Mouse (Mus musculus) natural killer cell, adult 2 months (primary cell): Measurements from ENCODE around the gene Tspan11.
A peak's percentile ranks its signal among the peaks of the same experiment; 100 is the strongest.

Experiments
- DNase-seq, 2 experiments: peaks; one replicate each; pipeline ENCODE4 v3.0.0; 2022; ENCODE audit warnings: low spot score in 2 of 2

Tspan11 gene

GRCm38 (mm10) chr6:127877026-127877425 is 10.4 kb upstream of the Tspan11 start:
- no peak for DNase-seq

- no peak for DNase-seq
Observed at GRCm38 (mm10) chr6:127879472-127879871, 7.9 kb upstream of the Tspan11 start.

GRCm38 (mm10) chr6:127886916-127887315 is 473 bp upstream of the Tspan11 start:
- DNase-seq, result no peak

GRCm38 (mm10) chr6:127888581-127888980 is 1.2 kb downstream of the Tspan11 start:
- DNase-seq, result no peak

- DNase-seq, result no peak
Observed at GRCm38 (mm10) chr6:127893611-127894010, 6.2 kb downstream of the Tspan11 start.

GRCm38 (mm10) chr6:127894999-127895398 is 7.6 kb downstream of the Tspan11 start:
- DNase-seq, result no peak

- DNase-seq, result no peak
Observed at GRCm38 (mm10) chr6:127896425-127896824, 9.0 kb downstream of the Tspan11 start.

GRCm38 (mm10) chr6:127897342-127897741 is 10.0 kb downstream of the Tspan11 start:
- DNase-seq, result no peak

- DNase-seq, result no peak
Observed at GRCm38 (mm10) chr6:127900062-127900461, 12.7 kb downstream of the Tspan11 start.

GRCm38 (mm10) chr6:127901261-127901660 is 13.9 kb downstream of the Tspan11 start:
- DNase-seq, result no peak

- DNase-seq, result no peak
Observed at GRCm38 (mm10) chr6:127901669-127902068, 14.3 kb downstream of the Tspan11 start.

GRCm38 (mm10) chr6:127902559-127902958 is 15.2 kb downstream of the Tspan11 start:
- DNase-seq, result no peak

GRCm38 (mm10) chr6:127910638-127911037 is 23.2 kb downstream of the Tspan11 start:
- no peak for DNase-seq

- no peak for DNase-seq
Observed at GRCm38 (mm10) chr6:127911687-127912086, 24.3 kb downstream of the Tspan11 start.

GRCm38 (mm10) chr6:127912938-127913337 is 25.5 kb downstream of the Tspan11 start:
- no peak for DNase-seq

GRCm38 (mm10) chr6:127916993-127917392 is 29.6 kb downstream of the Tspan11 start:
- no peak for DNase-seq

GRCm38 (mm10) chr6:127917712-127918111 is 30.3 kb downstream of the Tspan11 start:
- no peak for DNase-seq

GRCm38 (mm10) chr6:127919491-127919890 is 32.1 kb downstream of the Tspan11 start:
- no peak for DNase-seq

GRCm38 (mm10) chr6:127920652-127921051 is 33.3 kb downstream of the Tspan11 start:
- DNase-seq, result peak; percentile 12 to 28

GRCm38 (mm10) chr6:127921996-127922395 is 34.6 kb downstream of the Tspan11 start:
- no peak for DNase-seq

GRCm38 (mm10) chr6:127923296-127923695 is 35.9 kb downstream of the Tspan11 start:
- no peak for DNase-seq

- no peak for DNase-seq
Observed at GRCm38 (mm10) chr6:127924750-127925149, 37.4 kb downstream of the Tspan11 start.

GRCm38 (mm10) chr6:127925915-127926314 is 38.5 kb downstream of the Tspan11 start:
- DNase-seq, result no peak

- no peak for DNase-seq
Observed at GRCm38 (mm10) chr6:127928682-127929081, 41.3 kb downstream of the Tspan11 start.

GRCm38 (mm10) chr6:127932697-127933096 is 45.3 kb downstream of the Tspan11 start:
- DNase-seq, result no peak
